Comparison of ENCODE assay signal across 8 mouse cellular contexts in genomic region chrX:60891329-60892095, GRCm38 (mm10). TPM values are rescaled to one million over a fixed set of nuclear protein-coding genes. Genes with fewer than 3 reads are reported as not detected.
A peak's percentile ranks its signal among the peaks of the same experiment; 100 is the strongest.
DNase-seq lines count a peak whose midpoint lies in the region; ATAC-seq and TF ChIP-seq lines count a peak whose summit lies in the region.

No protein-coding gene starts in this region.

- H3K9ac ChIP-seq in heart, embryonic 14.5 days (ENCODE audit: low read length) = peak overlapping the region; percentile 58; the same call in 1 of the 2 replicates
- H3K9ac ChIP-seq in hindbrain, embryonic 15.5 days = peak overlapping the region; percentile 53
- peak overlapping the region; percentile 76 for H3K9ac ChIP-seq in midbrain, embryonic 13.5 days (replicated peaks)

- peak overlapping the region; percentile 47 to 60 for H3K4me3 ChIP-seq in heart, embryonic 14.5 days (ENCODE audit: control insufficient read depth in 1 of 2, insufficient read depth in 1 of 2, low read depth in 1 of 2, low read length in 2 of 2)
- H3K4me3 ChIP-seq in cortical plate, adult 2 months (ENCODE audit: insufficient read depth, low read length) = peak overlapping the region; percentile 18; the same call in 1 of the 2 replicates
- H3K4me3 ChIP-seq in hindbrain, embryonic 15.5 days = peak overlapping the region; percentile 52
- peak overlapping the region; percentile 60 for H3K4me3 ChIP-seq in midbrain, embryonic 13.5 days (replicated peaks)

- DNase-seq in heart, postnatal 4 days = no peak
- no peak for DNase-seq in right cerebral cortex, postnatal 14 days
- no peak for DNase-seq in gastrocnemius, postnatal 25 days

- H3K27ac ChIP-seq in heart, embryonic 14.5 days (replicated peaks in 1 of 2; ENCODE audit: control insufficient read depth in 1 of 2, insufficient read depth in 1 of 2, low read depth in 2 of 2, low read length in 2 of 2) = no peak overlapping the region
- no peak overlapping the region for H3K27ac ChIP-seq in cortical plate, adult 2 months (ENCODE audit: insufficient read depth, low read length)
- no peak overlapping the region for H3K27ac ChIP-seq in hindbrain, embryonic 15.5 days (replicated peaks)
- no peak overlapping the region for H3K27ac ChIP-seq in midbrain, embryonic 13.5 days

- H3K27me3 ChIP-seq in heart, embryonic 14.5 days (ENCODE audit: control insufficient read depth, insufficient read depth, low read length) = peaks cover 49% of the 10 kb centered on the region
- H3K27me3 ChIP-seq in hindbrain, embryonic 15.5 days = 0 out of 2 replicates have a peak, but pooled peaks cover 9% of the 10 kb centered on the region
- peaks cover 12% of the 10 kb centered on the region for H3K27me3 ChIP-seq in midbrain, embryonic 13.5 days

- 0 out of 2 replicates have a peak, but pooled peaks cover 3% of the 10 kb centered on the region for H3K9me3 ChIP-seq in heart, embryonic 14.5 days (ENCODE audit: control insufficient read depth, low read length)
- no peaks in the 10 kb centered on the region for H3K9me3 ChIP-seq in hindbrain, embryonic 15.5 days
- no peaks in the 10 kb centered on the region for H3K9me3 ChIP-seq in midbrain, embryonic 13.5 days

- no peak for ATAC-seq in heart, embryonic 14.5 days (ENCODE audit: insufficient number of reproducible peaks, insufficient read depth, low FRiP score, low read depth)
- ATAC-seq in hindbrain, embryonic 15.5 days (ENCODE audit: low FRiP score, low read depth) = no peak
- ATAC-seq in midbrain, embryonic 13.5 days = no peak
- ATAC-seq in erythroblast, adult 5-6 weeks (replicated peaks; ENCODE audit: low FRiP score, poor library complexity, severe bottlenecking) = no peak

- TF ChIP-seq CTCF in cortical plate, adult 2 months (IDR thresholded peaks at IDR 0.05; ENCODE audit: extremely low read depth, insufficient read depth, low read length) = no peak

- no peaks in the 10 kb centered on the region for H3K36me3 ChIP-seq in heart, embryonic 14.5 days (ENCODE audit: control insufficient read depth, insufficient read depth, low read length)
- no peaks in the 10 kb centered on the region for H3K36me3 ChIP-seq in hindbrain, embryonic 15.5 days
- H3K36me3 ChIP-seq in midbrain, embryonic 13.5 days = no peaks in the 10 kb centered on the region

- no peak for TF ChIP-seq POLR2A in cortical plate, adult 2 months (IDR thresholded peaks at IDR 0.05; ENCODE audit: extremely low read depth, insufficient read depth, low read length)

- peak overlapping the region; percentile 73 for H3K4me2 ChIP-seq in heart, embryonic 14.5 days (ENCODE audit: low read length)
- peak overlapping the region; percentile 73 for H3K4me2 ChIP-seq in hindbrain, embryonic 15.5 days
- H3K4me2 ChIP-seq in midbrain, embryonic 13.5 days (replicated peaks) = peak overlapping the region; percentile 67

- H3K4me1 ChIP-seq in heart, embryonic 14.5 days (ENCODE audit: control insufficient read depth in 2 of 2, insufficient read depth in 2 of 2, low read length in 2 of 2) = no peaks in the 10 kb centered on the region; a peak in 1 of 4 replicates
- no peaks in the 10 kb centered on the region for H3K4me1 ChIP-seq in cortical plate, adult 2 months (ENCODE audit: control insufficient read depth, insufficient read depth, low read length)
- peaks cover 17% of the 10 kb centered on the region for H3K4me1 ChIP-seq in hindbrain, embryonic 15.5 days (replicated peaks)
- peaks cover 26% of the 10 kb centered on the region for H3K4me1 ChIP-seq in midbrain, embryonic 13.5 days (replicated peaks)

- WGBS in heart, embryonic 14.5 days = 15% methylated on average over 43 of the region's 43 CpGs
- 18% methylated on average over 43 of the region's 43 CpGs for WGBS in hindbrain, embryonic 15.5 days
- 24% methylated on average over 43 of the region's 43 CpGs for WGBS in midbrain, embryonic 13.5 days

RNA-seq across cellular contexts. Expression of gene Sox3, which starts 1.7 kb away (rescaled TPM):
- 1.1 and 1.2 TPM in 2 replicates for polyA plus RNA-seq in heart, embryonic 14.5 days (2014; fragmentation: Nextera tagmentation; extraction: Ambion mirVana)
- not detected for total RNA-seq in heart, postnatal 4 days (2021)
- polyA plus RNA-seq in cortical plate, adult 2 months (2012; rRNA removed) = 1.3 and 1.5 TPM in 2 replicates
- 1.9 and 2.5 TPM in 2 replicates for polyA plus RNA-seq in hindbrain, embryonic 15.5 days (2015; fragmentation: Nextera tagmentation; extraction: Ambion mirVana)
- 2.4 and 2.6 TPM in 2 replicates for polyA plus RNA-seq in midbrain, embryonic 13.5 days (2015; fragmentation: Nextera tagmentation; extraction: Ambion mirVana)
- not detected in 2 replicates for total RNA-seq in erythroblast, adult 5-6 weeks (2015; ENCODE audit: low replicate concordance)
- not detected in 2 replicates for total RNA-seq in erythroblast, adult 5-6 weeks (2017; ENCODE audit: low replicate concordance)
- not detected for total RNA-seq in gastrocnemius, postnatal 25 days (2021)
